Mouse (Mus musculus): ENCODE results near the gene Ptov1.

DNA sequence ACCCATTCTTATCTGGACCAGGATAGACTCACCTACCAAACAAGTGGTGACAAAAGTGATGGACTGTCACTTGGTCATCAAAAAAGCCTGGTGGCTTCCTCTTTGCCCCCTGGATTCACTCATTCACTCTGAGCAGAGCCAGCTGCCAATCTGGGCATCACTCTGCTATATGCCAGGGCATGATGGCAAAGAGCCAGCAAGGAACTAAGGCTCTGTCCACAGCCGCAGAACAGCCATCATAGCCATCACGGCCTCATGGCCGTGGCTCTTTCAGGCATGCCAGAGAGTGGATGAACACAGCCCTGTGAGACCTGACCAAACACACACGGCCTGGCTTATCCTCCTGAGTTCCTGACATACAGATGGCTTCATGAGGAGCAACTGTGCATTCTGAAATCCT is 21.1 kb upstream of the Ptov1 start:
- no peak for TF ChIP-seq EP300 (IDR thresholded peaks at IDR 0.05; ENCODE audit: low read depth)
- TF ChIP-seq CTCF (IDR thresholded peaks at IDR 0.05; ENCODE audit: low read depth), result no peak
